In genomic region chr7:28823932-28824331, GRCm38 (mm10) we compare ENCODE assay signal across 12 mouse cellular contexts. TPM values are rescaled to one million over a fixed set of nuclear protein-coding genes. Genes with fewer than 3 reads are reported as not detected.
DNase-seq lines count a peak whose midpoint lies in the region; ATAC-seq and TF ChIP-seq lines count a peak whose summit lies in the region.
"Had no signal": no experiment of that assay in that cellular context is flagged by ENCODE, and none has a peak within 500 bp of the region (broad histone marks: within the 10 kb centered on the region; RNA-seq: fewer than 3 reads in every experiment).

No protein-coding gene starts in this region.

- H3K9me3 ChIP-seq in forebrain, embryonic 15.5 days, result no peaks in the 10 kb centered on the region
- H3K9me3 ChIP-seq in forebrain, embryonic 16.5 days (ENCODE audit: control insufficient read depth, low read length), result no peaks in the 10 kb centered on the region
- H3K9me3 ChIP-seq in ES-Bruce4 (replicated peaks; ENCODE audit: control insufficient read depth, insufficient read depth, low read length, poor library complexity, severe bottlenecking), result no peaks in the 10 kb centered on the region
- H3K9me3 ChIP-seq in intestine, postnatal 0 days (ENCODE audit: control insufficient read depth), result no peaks in the 10 kb centered on the region

- DNase-seq in layer of hippocampus, adult 2 months (ENCODE audit: low spot score in 2 of 2), result no peak
- no peak for DNase-seq in layer of hippocampus, adult 11-12 months (ENCODE audit: low spot score)
- no peak for DNase-seq in adipocyte (ENCODE audit: low spot score)
- DNase-seq in layer of hippocampus, postnatal 36 days, result no peak
- DNase-seq: embryo, embryonic 11 days; left cerebral cortex, postnatal 4 days; right cerebral cortex, adult 18-20 months had no signal

- no peak for TF ChIP-seq POLR2A in ES-Bruce4 (IDR thresholded peaks at IDR 0.05; ENCODE audit: insufficient read depth, low read length)

- H3K4me1 ChIP-seq in forebrain, embryonic 15.5 days, result peaks cover 12% of the 10 kb centered on the region
- peaks cover 14% of the 10 kb centered on the region for H3K4me1 ChIP-seq in forebrain, embryonic 16.5 days (replicated peaks; ENCODE audit: control insufficient read depth, insufficient read depth, low read length)
- H3K4me1 ChIP-seq in ES-Bruce4 (ENCODE audit: control insufficient read depth, insufficient read depth, low read length), result peaks cover 2% of the 10 kb centered on the region
- no peaks in the 10 kb centered on the region for H3K4me1 ChIP-seq in intestine, postnatal 0 days (replicated peaks; ENCODE audit: control insufficient read depth, insufficient read depth, low read length)

- no peak overlapping the region for H3K9ac ChIP-seq in forebrain, embryonic 15.5 days (replicated peaks)
- no peak overlapping the region for H3K9ac ChIP-seq in forebrain, embryonic 16.5 days (replicated peaks; ENCODE audit: low read depth, low read length)
- H3K9ac ChIP-seq in ES-Bruce4 (ENCODE audit: low read depth, poor library complexity, severe bottlenecking), result no peak overlapping the region
- no peak overlapping the region for H3K9ac ChIP-seq in intestine, postnatal 0 days (ENCODE audit: low read depth, low read length)

- H3K36me3 ChIP-seq in forebrain, embryonic 15.5 days, result peaks cover 38% of the 10 kb centered on the region
- peaks cover 31% of the 10 kb centered on the region for H3K36me3 ChIP-seq in forebrain, embryonic 16.5 days (ENCODE audit: control insufficient read depth, insufficient read depth)
- H3K36me3 ChIP-seq in ES-Bruce4 (ENCODE audit: control insufficient read depth, insufficient read depth, low read length, poor library complexity, severe bottlenecking), result peaks cover 32% of the 10 kb centered on the region
- peaks cover 48% of the 10 kb centered on the region for H3K36me3 ChIP-seq in intestine, postnatal 0 days (ENCODE audit: control insufficient read depth, insufficient read depth)

- no peaks in the 10 kb centered on the region for H3K27me3 ChIP-seq in forebrain, embryonic 15.5 days
- H3K27me3 ChIP-seq in forebrain, embryonic 16.5 days (replicated peaks; ENCODE audit: control insufficient read depth, insufficient read depth, low read length), result no peaks in the 10 kb centered on the region
- no peaks in the 10 kb centered on the region for H3K27me3 ChIP-seq in ES-Bruce4 (ENCODE audit: control insufficient read depth, insufficient read depth, low read length, poor library complexity, severe bottlenecking)
- no peaks in the 10 kb centered on the region for H3K27me3 ChIP-seq in intestine, postnatal 0 days (replicated peaks; ENCODE audit: control insufficient read depth, insufficient read depth, low read length)

- 0 out of 2 replicates have a peak overlapping the region, but pooled peaks have one; percentile 67 for H3K27ac ChIP-seq in forebrain, embryonic 15.5 days (replicated peaks)
- no peak overlapping the region for H3K27ac ChIP-seq in forebrain, embryonic 16.5 days (ENCODE audit: low read length)
- H3K27ac ChIP-seq in layer of hippocampus, adult 2 months, result peak overlapping the region; percentile 93
- 0 out of 2 replicates have a peak overlapping the region, but pooled peaks have one; percentile 95 for H3K27ac ChIP-seq in ES-Bruce4 (ENCODE audit: insufficient read depth, low read length)
- peak overlapping the region; percentile 76 for H3K27ac ChIP-seq in intestine, postnatal 0 days (ENCODE audit: low read depth, low read length)

- WGBS in forebrain, embryonic 15.5 days, result 57% methylated on average over 2 of the region's 2 CpGs
- 63% methylated on average over 2 of the region's 2 CpGs for WGBS in forebrain, embryonic 16.5 days
- 31% methylated on average over 2 of the region's 2 CpGs for WGBS in intestine, postnatal 0 days

- TF ChIP-seq CTCF in layer of hippocampus, adult 2 months (conservative IDR thresholded peaks at IDR 0.05), result no peak
- TF ChIP-seq CTCF in ES-Bruce4 (IDR thresholded peaks at IDR 0.05; ENCODE audit: low read depth, low read length), result no peak
- no peak for TF ChIP-seq CTCF in intestine, postnatal 0 days (IDR thresholded peaks at IDR 0.05; ENCODE audit: low read depth)

- no peak overlapping the region for H3K4me3 ChIP-seq in forebrain, embryonic 15.5 days
- H3K4me3 ChIP-seq in forebrain, embryonic 16.5 days (replicated peaks; ENCODE audit: low read length), result no peak overlapping the region
- H3K4me3 ChIP-seq in layer of hippocampus, adult 2 months, result no peak overlapping the region
- no peak overlapping the region for H3K4me3 ChIP-seq in ES-Bruce4 (ENCODE audit: low read depth, low read length)
- H3K4me3 ChIP-seq in intestine, postnatal 0 days (ENCODE audit: low read depth, low read length), result no peak overlapping the region

- TF ChIP-seq EP300 in ES-Bruce4 (IDR thresholded peaks at IDR 0.05; ENCODE audit: insufficient read depth, low read depth, low read length), result no peak

- no peak for ATAC-seq in forebrain, embryonic 15.5 days (replicated peaks)
- ATAC-seq in forebrain, embryonic 16.5 days, result no peak
- ATAC-seq in intestine, postnatal 0 days, result no peak
- ATAC-seq: inflammation-experienced regulatory T-cells, adult 6 months had no signal

- H3K4me2 ChIP-seq in forebrain, embryonic 15.5 days (replicated peaks), result no peak overlapping the region
- H3K4me2 ChIP-seq in forebrain, embryonic 16.5 days (ENCODE audit: low read length), result no peak overlapping the region
- H3K4me2 ChIP-seq in intestine, postnatal 0 days (replicated peaks; ENCODE audit: low read depth), result no peak overlapping the region

RNA-seq across cellular contexts. Expression of gene Ech1, which starts 1.1 kb away (rescaled TPM):
- polyA plus RNA-seq in forebrain, embryonic 15.5 days (2015; fragmentation: Nextera tagmentation; extraction: Ambion mirVana), result 85.2 and 86.5 TPM in 2 replicates
- polyA plus RNA-seq in forebrain, embryonic 16.5 days (2015; fragmentation: Nextera tagmentation; extraction: Ambion mirVana), result 87.1 and 97.7 TPM in 2 replicates
- 10 to 100 TPM; 66.4 to 68.8 TPM for total RNA-seq in layer of hippocampus, adult 2 months (2021)
- polyA plus RNA-seq in ES-Bruce4 (2011; ENCODE audit: insufficient read depth, insufficient read length, low read depth, missing spikeins), result 41.3 and 53.0 TPM in 2 replicates
- 402 and 426 TPM in 2 replicates for polyA plus RNA-seq in intestine, postnatal 0 days (2015; fragmentation: Nextera tagmentation; extraction: Ambion mirVana)
- 10 to 100 TPM; 60.8 to 61.8 TPM for total RNA-seq in layer of hippocampus, postnatal 36 days (2021)

RNA-seq across cellular contexts. Expression of gene Lgals4, which starts 9.7 kb away (rescaled TPM):
- 4.2 and 4.9 TPM in 2 replicates for polyA plus RNA-seq in forebrain, embryonic 15.5 days (2015; fragmentation: Nextera tagmentation; extraction: Ambion mirVana)
- polyA plus RNA-seq in forebrain, embryonic 16.5 days (2015; fragmentation: Nextera tagmentation; extraction: Ambion mirVana), result 5.2 and 5.7 TPM in 2 replicates
- total RNA-seq in layer of hippocampus, adult 2 months (2021), result 1 to 10 TPM; 4.4 to 6.8 TPM
- 1.9 and 2.4 TPM in 2 replicates for polyA plus RNA-seq in ES-Bruce4 (2011; ENCODE audit: insufficient read depth, insufficient read length, low read depth, missing spikeins)
- 2,376 and 2,464 TPM in 2 replicates for polyA plus RNA-seq in intestine, postnatal 0 days (2015; fragmentation: Nextera tagmentation; extraction: Ambion mirVana)
- total RNA-seq in layer of hippocampus, postnatal 36 days (2021), result 1 to 10 TPM; 3.6 to 6.1 TPM

RNA-seq across cellular contexts. Expression of gene Hnrnpl, which starts 15.6 kb away (rescaled TPM):
- polyA plus RNA-seq in forebrain, embryonic 15.5 days (2015; fragmentation: Nextera tagmentation; extraction: Ambion mirVana), result 231 and 243 TPM in 2 replicates
- 185 and 203 TPM in 2 replicates for polyA plus RNA-seq in forebrain, embryonic 16.5 days (2015; fragmentation: Nextera tagmentation; extraction: Ambion mirVana)
- 100 to 1,000 TPM; 410 to 476 TPM for total RNA-seq in layer of hippocampus, adult 2 months (2021)
- 633 and 662 TPM in 2 replicates for polyA plus RNA-seq in ES-Bruce4 (2011; ENCODE audit: insufficient read depth, insufficient read length, low read depth, missing spikeins)
- polyA plus RNA-seq in intestine, postnatal 0 days (2015; fragmentation: Nextera tagmentation; extraction: Ambion mirVana), result 144 and 152 TPM in 2 replicates
- total RNA-seq in layer of hippocampus, postnatal 36 days (2021), result 100 to 1,000 TPM; 417 to 431 TPM

RNA-seq across cellular contexts. Expression of gene Rinl, which starts 35.2 kb away (rescaled TPM):
- polyA plus RNA-seq in forebrain, embryonic 15.5 days (2015; fragmentation: Nextera tagmentation; extraction: Ambion mirVana), result 1.8 and 2.5 TPM in 2 replicates
- 1.2 and 1.3 TPM in 2 replicates for polyA plus RNA-seq in forebrain, embryonic 16.5 days (2015; fragmentation: Nextera tagmentation; extraction: Ambion mirVana)
- 1 to 10 TPM; 2.6 to 4.5 TPM for total RNA-seq in layer of hippocampus, adult 2 months (2021)
- polyA plus RNA-seq in ES-Bruce4 (2011; ENCODE audit: insufficient read depth, insufficient read length, low read depth, missing spikeins), result 24.6 and 28.0 TPM in 2 replicates
- polyA plus RNA-seq in intestine, postnatal 0 days (2015; fragmentation: Nextera tagmentation; extraction: Ambion mirVana), result 1.6 and 2.2 TPM in 2 replicates
- total RNA-seq in layer of hippocampus, postnatal 36 days (2021), result 1 to 10 TPM; 2.5 TPM

RNA-seq across cellular contexts. Expression of gene Lgals7, which starts 39.7 kb away (rescaled TPM):
- 2.6 and 3.5 TPM in 2 replicates for polyA plus RNA-seq in forebrain, embryonic 15.5 days (2015; fragmentation: Nextera tagmentation; extraction: Ambion mirVana)
- 1.7 and 2.9 TPM in 2 replicates for polyA plus RNA-seq in forebrain, embryonic 16.5 days (2015; fragmentation: Nextera tagmentation; extraction: Ambion mirVana)
- not detected for total RNA-seq in layer of hippocampus, adult 2 months (2021)
- not detected in 2 replicates for polyA plus RNA-seq in ES-Bruce4 (2011; ENCODE audit: insufficient read depth, insufficient read length, low read depth, missing spikeins)
- polyA plus RNA-seq in intestine, postnatal 0 days (2015; fragmentation: Nextera tagmentation; extraction: Ambion mirVana), result 1.0 and 2.0 TPM in 2 replicates
- total RNA-seq in layer of hippocampus, postnatal 36 days (2021), result not detected

Comparison
In these comparisons a context has a peak if more than half of its experiments do, and no peak if none do; other contexts are left out.
1. RNA of gene Lgals4, which starts 9.7 kb away (polyA plus RNA-seq): 2,376 to 2,464 TPM in intestine, postnatal 0 days; 5.2 to 5.7 TPM in forebrain, embryonic 16.5 days, 4.2 to 4.9 TPM in forebrain, embryonic 15.5 days and 1.9 to 2.4 TPM in ES-Bruce4; every median in the first group is over 100 times any median in the second.